Mouse (Mus musculus) mammary gland, adult 2 months (tissue): ENCODE measurements around the gene Olfr118. TPM values are rescaled to one million over a fixed set of nuclear protein-coding genes. Genes with fewer than 3 reads are reported as not detected.

ENCODE experiments used
- polyA plus RNA-seq: library from polyadenylated mRNA; depleted of rRNA; stranded (reverse); fragments of >200 nt; gene quantifications from 2 replicates; pipeline ENCODE4 v1.2.3, GENCODE M21; 2012; ENCODE audit warnings: low replicate concordance; rRNA removed

Gene Olfr118
- not detected in 2 replicates for polyA plus RNA-seq

GRCm38 (mm10) chr17:37666688-37667087 is at the start of gene Olfr118:
TSS of gene Olfr118 (plus strand) at chr17:37666988.

GRCm38 (mm10) chr17:37627009-37627408 is 39.8 kb upstream of the Olfr118 start, which contains the start of the genes Olfr115 and Olfr116:
TSS of gene Olfr115 (minus strand) at chr17:37627109.
TSS of gene Olfr116 (minus strand) at chr17:37627199.

GRCm38 (mm10) chr17:37663682-37664081 is 3.1 kb upstream of the Olfr118 start, which contains the start of gene Olfr117:
TSS of gene Olfr117 (minus strand) at chr17:37663782.

DNA sequence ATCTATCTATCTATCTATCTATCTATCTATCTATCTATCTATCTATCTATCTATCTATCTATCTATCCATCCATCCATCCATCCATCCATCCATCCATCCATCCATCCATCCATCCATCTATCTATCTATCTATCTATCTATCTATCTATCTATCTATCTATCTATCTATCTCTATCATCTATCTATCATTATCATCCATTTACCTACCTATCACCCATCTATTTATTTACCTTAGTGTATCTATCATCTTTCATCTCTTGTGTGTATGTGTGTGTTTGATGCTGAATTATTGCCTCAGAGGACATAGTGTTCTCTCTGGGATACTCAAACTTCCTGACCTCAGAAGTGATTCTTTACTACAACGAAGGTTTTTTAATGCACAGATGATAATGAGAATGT is 29.5 kb downstream of the Olfr118 start, which contains the start of gene Olfr119:
TSS of gene Olfr119 (plus strand) at position 301 of the 400 bp plus-strand sequence.

GRCm38 (mm10) chr17:37721508-37721907 is 54.7 kb downstream of the Olfr118 start, which contains the start of gene Olfr120:
TSS of gene Olfr120 (plus strand) at chr17:37721808.

Other genes starting within 250 kb of the Olfr118 start
- not detected in 2 replicates for gene Olfr108, start 221.5 kb upstream of the Olfr118 start, polyA plus RNA-seq
- not detected in 2 replicates for gene Olfr109, start 208.1 kb upstream of the Olfr118 start, polyA plus RNA-seq
- gene H2-M2, start 183.4 kb upstream of the Olfr118 start, polyA plus RNA-seq, result 13.9 and 17.2 TPM in 2 replicates
- gene Olfr110, start 174.5 kb upstream of the Olfr118 start, polyA plus RNA-seq, result 0.19 and 0.23 TPM in 2 replicates
- 0.22 and 0.52 TPM in 2 replicates for gene Olfr111, start 159.0 kb upstream of the Olfr118 start, polyA plus RNA-seq
- gene Olfr112, start 97.5 kb upstream of the Olfr118 start, polyA plus RNA-seq, result not detected in 2 replicates
- gene Olfr113, start 89.3 kb upstream of the Olfr118 start, polyA plus RNA-seq, result not detected in 2 replicates
- gene Olfr114, start 74.2 kb upstream of the Olfr118 start, polyA plus RNA-seq, result not detected in 2 replicates
- gene Olfr115, start 39.9 kb upstream of the Olfr118 start, polyA plus RNA-seq, result not detected in 2 replicates
- not detected in 2 replicates for gene Olfr116, start 39.8 kb upstream of the Olfr118 start, polyA plus RNA-seq
- not detected in 2 replicates for gene Olfr117, start 3.2 kb upstream of the Olfr118 start, polyA plus RNA-seq
- not detected in 2 replicates for gene Olfr119, start 29.6 kb downstream of the Olfr118 start, polyA plus RNA-seq
- gene Olfr120, start 54.8 kb downstream of the Olfr118 start, polyA plus RNA-seq, result not detected in 2 replicates
- not detected in 2 replicates for gene Olfr121, start 81.9 kb downstream of the Olfr118 start, polyA plus RNA-seq
- gene Olfr122, start 101.6 kb downstream of the Olfr118 start, polyA plus RNA-seq, result not detected in 2 replicates
- gene Olfr123, start 126.5 kb downstream of the Olfr118 start, polyA plus RNA-seq, result not detected in 2 replicates
- not detected in 2 replicates for gene Olfr124, start 132.9 kb downstream of the Olfr118 start, polyA plus RNA-seq
- gene Olfr125, start 166.0 kb downstream of the Olfr118 start, polyA plus RNA-seq, result not detected in 2 replicates
- gene Olfr126, start 180.5 kb downstream of the Olfr118 start, polyA plus RNA-seq, result not detected in 2 replicates
- gene Olfr127, start 233.4 kb downstream of the Olfr118 start, polyA plus RNA-seq, result not detected in 2 replicates